Mouse (Mus musculus) cerebellum, adult 2 months (tissue): Measurements from ENCODE around the gene Pacs2. TPM values are rescaled to one million over a fixed set of nuclear protein-coding genes. Genes with fewer than 3 reads are reported as not detected.

ENCODE experiments used
- DNase-seq, 2 experiments: peaks; one replicate each; pipeline ENCODE4 v3.0.0; 2021
- H3K27ac ChIP-seq: fragments of 200-500 bp; 2 replicates; pipeline ENCODE4 v1.5.1; 2012; ENCODE audit warnings: low read length, control low read depth, inconsistent platforms; ENCODE audit not compliant: insufficient read depth
- H3K27me3 ChIP-seq: fragments of 200-500 bp; 2 replicates; pipeline ENCODE4 v1.6.1; 2012; ENCODE audit warnings: inconsistent platforms, mild to moderate bottlenecking, low read length, moderate library complexity; ENCODE audit not compliant: control insufficient read depth, insufficient read depth
- H3K4me1 ChIP-seq: fragments of 200-500 bp; 2 replicates; pipeline ENCODE4 v1.6.1; 2011; ENCODE audit warnings: low read length; ENCODE audit not compliant: control insufficient read depth, insufficient read depth
- H3K4me3 ChIP-seq: fragments of 200-500 bp; replicated peaks from 2 replicates; pipeline ENCODE3; 2011; ENCODE audit warnings: mild to moderate bottlenecking, low read depth, low read length, control low read depth; ENCODE audit not compliant: insufficient read depth
- CTCF ChIP-seq: fragments of 200-500 bp; IDR thresholded peaks from 2 replicates; pipeline ENCODE4 v1.5.1; 2011; ENCODE audit warnings: low read depth, mild to moderate bottlenecking, control low read depth, low read length, moderate library complexity, borderline replicate concordance; ENCODE audit not compliant: insufficient read depth
- POLR2A ChIP-seq: fragments of 200-500 bp; IDR thresholded peaks from 2 replicates; pipeline ENCODE4 v1.6.1; 2011; ENCODE audit warnings: low read length, control low read depth, borderline replicate concordance; ENCODE audit not compliant: insufficient read depth
- WGBS: fragments of 180-500 bp; shearing (Covaris S2); methylation state at CpG from one replicate; pipeline ENCODE4 v1.1.7; 2018; 5-methylcytosine and 5-hydroxymethylcytosine counted together
- polyA plus RNA-seq: library from polyadenylated mRNA; depleted of rRNA; stranded (reverse); fragments of >200 nt; gene quantifications from 2 replicates; pipeline ENCODE4 v1.2.3, GENCODE M21; 2012

Pacs2 gene
- polyA plus RNA-seq, 1 experiment: 151 TPM

GRCm38 (mm10) chr12:113001133-113001474 lies 13.2 kb upstream of the Pacs2 start:
- TF ChIP-seq CTCF: no peak
- TF ChIP-seq POLR2A: no peak
- WGBS: 4% methylated on average over 5 of the region's 5 CpGs
- no peak for DNase-seq
- Histone ChIP-seq H3K27me3 (no peaks in the 10 kb centered on the region), H3K4me1 (0 out of 2 replicates have a peak, but pooled peaks cover 4% of the 10 kb centered on the region), H3K27ac (peak overlapping the region; percentile 19; the same call in 1 of the 2 replicates), H3K4me3 (peak overlapping the region; percentile 77)

- no peak for DNase-seq
- 36% methylated on average over 2 of the region's 2 CpGs for WGBS
- Histone ChIP-seq H3K4me1 (0 out of 2 replicates have a peak, but pooled peaks cover 4% of the 10 kb centered on the region), H3K27me3 (no peaks in the 10 kb centered on the region), H3K27ac (no peak overlapping the region), H3K4me3 (no peak overlapping the region)
- TF ChIP-seq POLR2A: no peak
- TF ChIP-seq CTCF: no peak
These were observed 11.6 kb upstream of the Pacs2 start for GRCm38 (mm10) chr12:113002667-113003066.

- Histone ChIP-seq H3K27ac (no peak overlapping the region), H3K4me3 (no peak overlapping the region), H3K4me1 (no peaks in the 10 kb centered on the region), H3K27me3 (no peaks in the 10 kb centered on the region)
- no peak for TF ChIP-seq POLR2A
- TF ChIP-seq CTCF: no peak
- 87% methylated on average over 8 of the region's 8 CpGs for WGBS
- DNase-seq: no peak
These were observed 10.3 kb upstream of the Pacs2 start for GRCm38 (mm10) chr12:113004011-113004410.

GRCm38 (mm10) chr12:113004993-113005392 lies 9.3 kb upstream of the Pacs2 start:
- 25% methylated on average over 4 of the region's 4 CpGs for WGBS
- Histone ChIP-seq H3K27me3 (no peaks in the 10 kb centered on the region), H3K27ac (no peak overlapping the region), H3K4me3 (no peak overlapping the region), H3K4me1 (no peaks in the 10 kb centered on the region)
- peak; percentile 69 for DNase-seq
- no peak for TF ChIP-seq POLR2A
- peak; percentile 72 for TF ChIP-seq CTCF

GRCm38 (mm10) chr12:113011702-113012360 lies 2.5 kb upstream of the Pacs2 start:
- DNase-seq: no peak
- Histone ChIP-seq H3K4me1 (peaks cover 18% of the 10 kb centered on the region), H3K27me3 (no peaks in the 10 kb centered on the region), H3K27ac (no peak overlapping the region; the same call in 1 of the 2 replicates), H3K4me3 (no peak overlapping the region)
- no peak for TF ChIP-seq POLR2A
- TF ChIP-seq CTCF: no peak
- WGBS: 37% methylated on average over 6 of the region's 6 CpGs

- no peak for DNase-seq
- H3K4me3 ChIP-seq: no peak overlapping the region
- H3K27ac ChIP-seq: no peak overlapping the region; the same call in none of the 2 replicates
- WGBS: 87% methylated on average over 5 of the region's 5 CpGs
- H3K4me1 ChIP-seq: peaks cover 20% of the 10 kb centered on the region
- no peaks in the 10 kb centered on the region for H3K27me3 ChIP-seq
- TF ChIP-seq POLR2A (no peak), CTCF (no peak)
These were observed 1.9 kb upstream of the Pacs2 start for GRCm38 (mm10) chr12:113012443-113012842.

- Histone ChIP-seq H3K27me3 (no peaks in the 10 kb centered on the region), H3K4me3 (no peak overlapping the region), H3K27ac (peak overlapping the region; percentile 96), H3K4me1 (peaks cover 20% of the 10 kb centered on the region)
- no peak for TF ChIP-seq CTCF
- TF ChIP-seq POLR2A: no peak
- peak; percentile 43 to 62 for DNase-seq
- 34% methylated on average over 3 of the region's 3 CpGs for WGBS
These were observed 1.3 kb upstream of the Pacs2 start for GRCm38 (mm10) chr12:113013021-113013491.

GRCm38 (mm10) chr12:113014561-113015556 lies 551 bp downstream of the Pacs2 start:
- Histone ChIP-seq H3K4me3 (peak overlapping the region; percentile 94), H3K4me1 (peaks cover 20% of the 10 kb centered on the region), H3K27ac (peak overlapping the region; percentile 96), H3K27me3 (no peaks in the 10 kb centered on the region)
- WGBS: 1% methylated on average over 64 of the region's 64 CpGs
- TF ChIP-seq CTCF (no peak), POLR2A (no peak)
- DNase-seq: peak; percentile 70 to 80
